Mouse (Mus musculus): ENCODE results near the gene Uchl3. TPM values are rescaled to one million over a fixed set of nuclear protein-coding genes. Genes with fewer than 3 reads are reported as not detected.
A peak's percentile ranks its signal among the peaks of the same experiment; 100 is the strongest.

The Uchl3 gene
- 10 to 100 TPM; 32.6 to 36.5 TPM for total RNA-seq (2021)
- long read RNA-seq, experiment 1, partial matches to known transcripts, result 0 of 63 reads
- long read RNA-seq, experiment 1, other reads (novel, unspliced or antisense), result 62 of 63 reads
- long read RNA-seq, experiment 2, partial matches to known transcripts, result 3 of 51 reads
- long read RNA-seq, experiment 2, other reads (novel, unspliced or antisense), result 46 of 51 reads

DNA sequence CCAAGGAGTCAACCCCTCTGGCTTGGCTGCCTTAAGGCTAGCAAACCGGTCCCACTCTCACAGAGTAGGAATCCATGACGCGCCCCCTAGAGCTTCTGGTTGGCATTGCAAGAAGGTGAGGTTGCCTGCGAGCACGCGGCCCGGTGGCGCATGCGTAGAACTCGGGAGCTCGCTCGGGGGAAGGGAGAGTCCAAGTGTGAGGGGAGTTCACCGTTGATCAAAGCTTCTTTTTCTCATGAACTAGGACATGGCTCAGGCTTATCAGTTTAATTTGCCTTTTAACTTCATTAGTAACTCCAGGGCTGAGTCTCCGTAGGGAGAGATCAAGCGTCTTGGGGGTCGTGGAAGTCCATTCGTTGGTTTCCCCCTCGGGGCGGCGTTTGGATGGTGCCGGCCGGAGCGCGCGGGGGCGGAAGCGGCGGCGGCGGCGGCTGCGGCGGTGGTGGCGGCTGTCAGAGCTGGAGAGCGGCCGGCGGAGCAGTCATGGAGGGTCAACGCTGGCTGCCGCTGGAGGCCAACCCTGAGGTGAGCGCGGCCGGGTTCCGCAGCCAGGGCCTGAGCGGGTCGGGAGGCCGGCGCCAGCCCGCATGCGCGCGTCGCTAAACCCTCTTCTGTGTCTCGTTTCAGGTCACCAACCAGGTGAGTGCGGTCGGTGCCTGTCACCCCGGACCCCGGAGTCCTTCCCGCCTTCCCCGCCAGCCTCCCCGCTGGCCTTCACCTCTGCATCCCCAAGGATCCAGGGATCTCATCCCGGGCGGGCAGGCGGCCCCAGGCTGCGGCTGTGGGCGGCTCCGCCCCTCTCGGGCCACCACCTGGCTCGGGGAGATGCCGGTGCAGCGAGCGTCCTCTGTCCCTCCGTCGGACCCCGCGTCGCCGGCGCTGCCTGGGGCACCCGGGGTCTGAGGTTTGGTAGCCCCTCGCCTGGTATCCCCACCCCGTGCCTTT, at the start of gene Uchl3:
Uchl3 (plus strand) TSS at position 387 of the 945 bp plus-strand sequence.
- peak; percentile 97 for DNase-seq (ENCODE audit: low spot score in 2 of 2)

DNA sequence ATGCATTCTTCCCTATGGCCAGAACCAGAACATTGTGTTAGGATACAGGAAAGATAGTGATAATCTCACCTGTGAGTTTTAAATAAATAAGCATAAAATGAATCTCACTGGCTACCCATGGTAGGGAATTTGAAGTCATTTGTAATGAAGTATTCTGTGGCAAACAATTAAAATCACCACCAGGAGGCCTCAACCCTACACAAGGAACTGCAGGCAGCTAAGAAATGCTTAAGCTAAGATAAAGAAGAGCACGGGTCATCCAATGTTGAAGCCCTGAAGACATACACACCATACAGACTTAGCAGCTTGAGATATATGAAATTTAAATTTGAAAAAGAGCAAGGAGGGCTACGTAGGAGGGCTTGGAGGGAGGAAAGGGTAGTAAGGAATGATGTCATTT, 47.9 kb upstream of the Uchl3 start:
- DNase-seq (ENCODE audit: low spot score in 2 of 2), result no peak

DNA sequence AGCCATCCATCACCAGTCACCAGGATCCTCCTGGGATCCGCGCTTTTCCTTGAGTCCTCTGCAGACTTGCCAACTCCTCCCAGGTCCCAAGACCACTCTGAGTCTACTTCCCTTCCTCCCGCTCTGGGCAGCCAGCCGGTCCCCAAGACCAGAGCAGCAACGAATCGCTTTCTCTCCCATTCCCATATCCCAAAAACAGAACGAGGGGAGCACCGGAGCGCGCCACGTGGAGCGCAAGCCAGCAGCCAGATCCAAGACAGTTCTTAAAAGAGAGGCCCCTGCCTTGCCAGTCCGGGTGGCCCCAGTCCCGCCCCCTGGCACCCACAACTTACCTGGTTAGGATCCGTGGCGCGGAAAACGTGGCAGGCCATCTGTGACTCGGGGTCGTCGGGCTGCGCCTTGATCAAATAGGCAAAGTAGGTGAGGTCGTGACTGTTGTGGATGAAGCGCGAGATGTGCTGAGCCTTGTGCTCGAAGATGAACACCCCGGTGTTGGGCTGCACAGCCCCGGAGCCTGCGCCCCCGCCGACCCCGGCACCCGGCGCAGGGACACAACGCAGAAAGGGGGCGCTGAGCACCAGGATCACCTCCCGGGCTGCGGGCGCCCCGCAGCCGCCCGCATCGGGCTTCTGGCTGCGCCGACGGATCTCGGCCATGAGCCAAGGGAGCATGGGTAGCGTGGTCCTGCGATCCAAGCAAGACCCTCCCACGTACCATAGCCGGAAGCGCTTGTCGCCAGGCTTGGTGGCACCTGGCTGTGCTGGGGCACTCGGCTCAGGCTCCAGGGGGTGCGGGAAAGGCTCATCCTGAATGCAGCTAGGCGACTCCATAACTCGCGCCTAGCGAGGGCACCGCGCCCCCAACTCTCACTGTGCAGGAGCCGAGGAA, 45.9 kb upstream of the Uchl3 start:
- peak; percentile 21 to 24 for DNase-seq (ENCODE audit: low spot score in 2 of 2)

DNA sequence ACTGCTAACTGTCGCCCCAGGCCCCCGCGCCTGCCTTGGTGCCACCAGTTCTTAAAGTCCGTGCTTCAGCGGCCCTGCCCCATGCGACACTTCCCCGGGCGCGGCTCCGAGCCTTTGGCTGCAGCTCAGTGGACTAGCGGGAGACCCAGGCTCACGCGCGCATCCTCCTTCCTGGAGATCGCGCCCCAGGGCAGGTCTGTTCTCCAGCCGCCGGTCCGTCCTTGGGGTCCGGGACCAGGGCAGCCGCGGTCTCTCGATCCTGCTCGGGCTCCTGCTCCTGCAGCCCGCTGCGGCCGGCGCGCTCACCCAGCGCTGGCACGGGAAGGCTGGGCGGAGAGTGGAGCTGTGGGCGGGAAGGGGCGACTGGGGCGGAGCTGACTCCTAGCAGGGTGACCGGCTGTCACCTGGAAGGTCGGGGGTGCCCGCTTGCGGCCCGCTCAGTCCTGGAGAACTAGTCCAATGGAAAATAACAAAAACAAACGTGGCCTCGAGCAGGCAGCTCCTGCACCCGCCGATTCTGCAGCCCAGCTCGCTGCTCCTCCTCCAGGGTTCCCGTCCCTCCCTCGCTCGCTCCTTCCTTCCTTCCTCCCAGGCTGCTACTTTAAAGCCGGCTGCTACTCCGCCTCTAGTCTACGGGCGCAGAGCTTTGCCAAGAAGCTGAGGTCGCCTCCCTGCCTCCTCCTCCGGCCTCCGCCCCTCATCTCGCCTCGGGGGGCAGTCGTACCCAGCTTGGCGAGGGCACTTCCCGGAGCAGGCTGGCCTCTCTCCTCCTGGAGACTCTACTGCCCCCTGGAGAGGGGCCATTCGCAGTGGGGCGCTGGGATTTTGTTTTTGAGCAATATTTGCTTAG, 45.0 kb upstream of the Uchl3 start, which contains the start of gene Tbc1d4:
Tbc1d4 (minus strand) TSS at position 673 of the 850 bp plus-strand sequence.
- DNase-seq (ENCODE audit: low spot score in 2 of 2), result peak; percentile 57 to 73

DNA sequence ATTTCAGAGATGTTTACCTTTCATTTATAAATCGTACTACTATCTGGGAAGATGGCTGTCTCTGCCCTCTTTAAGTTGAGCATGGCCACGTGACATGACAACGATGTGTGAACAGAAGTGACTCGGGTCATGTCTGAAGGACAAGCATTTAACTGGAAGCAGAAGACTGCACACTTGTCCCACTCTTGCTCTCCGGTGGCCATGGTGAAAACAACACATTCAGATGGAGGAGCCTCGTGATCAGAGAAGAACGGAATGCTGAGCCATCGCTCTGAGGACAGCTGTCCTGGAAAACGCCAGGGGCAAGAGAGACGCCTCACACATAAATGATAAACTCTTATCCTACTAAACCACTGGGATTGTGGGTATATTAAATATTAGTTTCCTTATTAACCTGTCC, 43.1 kb upstream of the Uchl3 start:
- DNase-seq (ENCODE audit: low spot score in 2 of 2), result no peak

DNA sequence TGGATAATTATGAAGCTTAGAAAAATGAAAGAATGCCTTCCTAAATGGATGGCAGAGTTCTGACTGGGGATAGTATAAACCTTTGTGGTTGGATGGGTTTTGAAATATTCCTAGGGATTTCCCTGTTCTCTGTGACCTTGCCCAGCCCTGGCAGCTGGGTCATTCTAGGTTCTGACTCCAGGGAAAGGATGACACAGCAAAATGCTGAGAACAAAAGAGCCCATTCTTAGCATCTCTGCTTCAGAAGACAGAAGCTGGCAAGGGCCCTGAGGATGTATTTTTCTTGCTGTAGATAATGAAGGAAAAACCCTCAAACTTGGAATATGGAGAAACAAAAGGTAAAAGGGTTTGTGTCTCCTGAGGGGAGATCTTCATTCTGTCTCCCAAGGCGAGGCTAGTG, 40.6 kb upstream of the Uchl3 start:
- no peak for DNase-seq (ENCODE audit: low spot score in 2 of 2)

DNA sequence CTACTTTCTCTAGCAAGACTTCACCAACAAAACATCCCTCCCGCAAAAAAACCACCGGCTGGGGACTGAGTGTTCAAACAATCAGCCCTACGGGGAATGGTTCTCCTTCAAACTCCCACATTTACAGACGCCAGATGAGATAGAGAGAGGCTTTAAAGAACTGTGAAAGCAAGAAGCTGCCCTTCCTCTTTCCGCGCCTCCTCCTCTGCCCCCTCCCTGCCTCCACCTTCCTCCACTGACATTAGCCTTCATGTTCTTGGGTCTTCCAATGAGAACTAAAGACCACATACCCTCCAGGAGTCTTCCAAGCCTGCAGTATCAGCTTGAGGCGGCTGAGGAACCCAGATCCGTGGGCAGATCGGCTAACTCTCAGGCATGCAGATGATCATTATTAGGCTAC, 37.6 kb upstream of the Uchl3 start:
- no peak for DNase-seq (ENCODE audit: low spot score in 2 of 2)

DNA sequence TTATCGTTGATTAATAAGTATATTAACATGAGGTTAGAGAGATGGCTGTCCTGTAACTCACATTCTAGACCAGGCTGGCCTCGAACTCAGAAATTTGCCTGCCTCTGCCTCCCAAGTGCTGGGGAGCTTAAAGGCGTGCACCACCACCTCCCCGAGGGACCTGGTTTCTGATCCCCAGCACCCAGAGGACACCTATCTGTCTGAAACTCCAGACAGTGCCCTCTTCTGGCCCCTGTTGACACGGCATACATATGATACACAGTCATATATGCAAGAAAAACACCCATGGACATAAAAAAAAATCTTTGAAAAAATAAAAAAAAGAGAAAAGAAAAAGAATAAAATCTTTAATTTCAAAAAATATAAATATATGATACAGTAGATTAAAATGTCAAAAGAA, 36.1 kb upstream of the Uchl3 start:
- no peak for DNase-seq (ENCODE audit: low spot score in 2 of 2)

DNA sequence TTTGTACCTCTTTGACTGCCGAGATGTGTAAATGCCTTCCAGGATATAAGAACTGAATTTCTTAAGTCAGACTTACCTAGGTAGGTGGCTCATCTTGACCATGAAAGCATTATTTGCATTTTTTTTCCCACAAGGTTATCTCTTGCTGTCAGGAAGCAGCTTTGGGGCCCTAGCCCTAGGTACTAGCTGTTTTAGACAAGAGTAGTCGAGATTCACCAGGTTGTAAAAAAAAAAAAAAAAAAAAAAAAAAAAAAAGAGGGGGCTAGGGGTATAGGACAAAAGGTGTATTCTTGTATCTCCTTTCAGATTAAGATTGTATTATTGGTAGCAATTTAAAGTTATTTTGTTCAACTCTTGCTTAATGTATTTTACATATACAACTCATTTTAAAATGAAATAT, 23.2 kb upstream of the Uchl3 start:
- DNase-seq (ENCODE audit: low spot score in 2 of 2), result no peak

DNA sequence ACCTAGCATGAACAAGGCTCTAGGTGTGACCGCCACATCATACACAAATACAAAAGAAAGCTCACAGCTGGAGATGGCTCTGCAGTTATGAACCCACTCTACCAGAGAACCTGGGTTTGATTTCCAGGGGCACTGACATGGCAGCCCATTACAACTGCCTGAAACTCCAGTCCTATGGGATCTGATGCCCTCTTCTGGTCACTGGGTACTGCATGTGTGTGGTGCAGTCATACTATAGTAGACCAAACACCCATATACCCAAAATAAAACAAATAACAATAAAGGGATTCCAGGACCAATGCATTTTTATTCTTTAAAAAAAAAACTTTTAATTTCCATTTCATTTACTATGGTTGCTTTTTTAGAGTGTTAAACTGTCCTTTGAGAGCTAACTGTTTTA, 18.0 kb upstream of the Uchl3 start:
- no peak for DNase-seq (ENCODE audit: low spot score in 2 of 2)

DNA sequence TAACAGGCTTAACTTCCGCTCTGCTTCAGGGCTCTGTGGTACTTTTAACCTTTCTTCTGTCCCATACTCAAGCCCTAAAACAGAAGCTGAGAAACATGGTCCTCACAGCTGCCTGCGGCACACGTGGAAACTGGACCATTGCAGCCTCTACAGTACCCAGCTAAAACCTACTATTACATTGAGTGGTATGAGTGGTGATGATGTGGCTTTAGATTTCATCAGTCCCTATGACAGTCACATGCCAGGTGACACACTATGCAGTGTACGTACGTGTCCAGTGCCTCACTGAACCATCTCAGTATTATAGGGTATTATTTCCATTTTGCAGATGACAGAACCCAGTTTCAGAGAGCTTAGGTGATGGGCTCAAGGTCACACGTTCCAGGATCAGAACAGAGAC, 16.4 kb upstream of the Uchl3 start:
- no peak for DNase-seq (ENCODE audit: low spot score in 2 of 2)

DNA sequence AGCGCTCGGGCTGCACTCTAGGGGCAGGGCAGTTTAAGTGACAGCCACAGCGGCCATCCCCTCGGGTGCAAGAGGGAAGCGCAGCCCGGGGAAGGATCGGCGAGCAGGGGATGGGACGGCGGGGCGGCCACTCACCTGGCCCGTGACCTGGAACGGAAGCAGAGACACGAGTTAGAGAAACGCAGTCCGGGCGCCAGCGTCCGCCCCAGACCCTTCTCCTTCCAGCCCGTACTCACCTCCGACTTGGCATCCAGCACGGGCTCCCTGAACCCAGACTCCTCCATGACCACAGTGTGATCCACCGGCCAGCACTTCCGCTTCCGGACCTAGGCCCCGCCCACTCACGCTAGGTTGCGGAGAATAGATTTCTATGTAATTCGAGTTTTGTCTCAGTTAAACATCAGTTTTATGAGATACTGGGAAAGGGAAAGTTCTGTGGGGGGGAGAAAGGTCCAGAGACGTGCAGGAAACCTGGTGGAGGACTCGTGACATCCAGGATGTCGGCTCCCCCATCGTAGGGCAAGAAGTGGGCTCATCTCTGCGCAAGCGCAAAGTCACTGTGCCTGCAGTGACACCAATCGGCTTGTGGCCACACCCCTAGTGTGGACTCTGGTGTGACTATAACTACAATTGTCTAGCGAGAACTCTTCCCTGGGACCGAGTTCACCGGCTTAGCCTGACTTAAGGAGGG, 13.5 kb upstream of the Uchl3 start, which contains the start of gene Commd6:
Commd6 (minus strand) TSS at position 534 of the 691 bp plus-strand sequence.
- DNase-seq (ENCODE audit: low spot score in 2 of 2), result peak; percentile 54 to 89

DNA sequence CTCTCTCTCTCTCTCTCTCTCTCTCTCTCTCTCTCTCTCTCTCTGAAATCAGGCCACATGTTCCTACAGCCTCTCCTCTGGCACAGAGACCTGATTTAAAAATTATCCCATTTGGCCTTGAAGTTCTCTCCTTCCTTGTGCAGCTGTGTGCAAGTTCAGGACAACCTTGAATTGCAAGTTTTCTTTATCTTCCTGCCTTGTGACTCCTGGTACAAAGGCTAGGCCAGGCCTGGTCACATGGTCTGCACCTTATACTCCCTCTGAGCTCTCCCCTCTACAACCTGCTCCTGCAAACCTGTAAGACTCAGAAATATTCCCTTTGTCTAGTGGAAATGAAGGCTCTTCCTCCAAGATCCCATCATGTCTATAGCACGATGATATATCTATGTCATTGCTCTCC, 8.8 kb upstream of the Uchl3 start:
- DNase-seq (ENCODE audit: low spot score in 2 of 2), result no peak

DNA sequence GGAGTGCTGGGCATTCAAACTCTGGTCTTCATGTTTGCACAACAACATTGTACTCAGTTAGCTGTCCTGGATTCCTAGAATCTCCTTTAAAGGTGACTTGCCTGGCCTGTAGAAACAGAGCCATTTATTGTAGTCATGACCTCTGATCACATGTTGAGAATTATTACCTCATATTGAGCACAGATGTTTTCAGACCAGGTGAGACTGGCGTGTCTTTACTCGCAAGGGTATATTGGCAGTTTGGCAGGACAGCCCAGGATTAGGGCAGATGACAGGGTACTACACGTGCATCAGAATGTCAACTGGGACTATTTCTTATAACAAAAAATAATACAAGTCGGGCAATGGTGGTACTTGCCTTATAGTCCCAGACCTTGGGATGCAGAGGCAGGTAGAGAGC, 3.2 kb upstream of the Uchl3 start:
- DNase-seq (ENCODE audit: low spot score in 2 of 2), result no peak

DNA sequence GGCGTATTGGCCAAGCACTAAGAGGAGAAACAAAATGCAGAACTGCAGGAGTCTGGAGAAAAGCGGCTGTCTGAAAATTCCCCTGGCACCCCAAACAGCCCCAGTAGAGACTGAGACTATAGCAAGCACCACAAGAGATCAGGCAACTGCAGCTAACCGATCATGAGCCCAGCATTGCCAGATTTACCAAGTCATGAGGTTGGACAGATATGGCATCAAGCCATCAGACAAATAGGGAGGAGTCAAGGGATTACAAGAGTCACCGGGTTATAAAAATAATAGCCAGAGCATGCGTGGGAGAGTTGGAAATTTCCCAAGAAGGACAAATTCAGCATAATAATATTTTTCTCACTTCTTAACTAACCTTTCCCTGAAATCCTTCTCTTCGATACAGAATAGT, 1.2 kb upstream of the Uchl3 start:
- no peak for DNase-seq (ENCODE audit: low spot score in 2 of 2)

DNA sequence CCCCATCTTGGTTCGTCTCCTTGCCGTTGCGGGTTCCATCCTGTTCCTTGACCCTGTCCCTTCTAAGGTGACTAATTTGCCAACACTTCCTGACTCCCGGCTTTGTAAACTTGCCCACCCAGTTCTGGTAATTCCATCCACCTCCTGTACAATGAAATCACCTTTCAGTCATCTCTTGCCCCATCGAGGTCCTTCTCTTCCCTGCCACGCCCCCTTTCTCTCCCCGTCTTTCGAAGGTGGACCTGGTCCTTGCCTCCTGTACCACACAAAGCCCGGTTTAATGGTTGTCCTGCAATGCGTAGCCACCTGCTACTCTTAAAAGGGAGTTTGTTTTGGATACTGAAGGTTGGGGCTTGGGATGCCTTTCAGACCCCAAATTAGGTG, 751 bp downstream of the Uchl3 start:
- no peak for DNase-seq (ENCODE audit: low spot score in 2 of 2)

DNA sequence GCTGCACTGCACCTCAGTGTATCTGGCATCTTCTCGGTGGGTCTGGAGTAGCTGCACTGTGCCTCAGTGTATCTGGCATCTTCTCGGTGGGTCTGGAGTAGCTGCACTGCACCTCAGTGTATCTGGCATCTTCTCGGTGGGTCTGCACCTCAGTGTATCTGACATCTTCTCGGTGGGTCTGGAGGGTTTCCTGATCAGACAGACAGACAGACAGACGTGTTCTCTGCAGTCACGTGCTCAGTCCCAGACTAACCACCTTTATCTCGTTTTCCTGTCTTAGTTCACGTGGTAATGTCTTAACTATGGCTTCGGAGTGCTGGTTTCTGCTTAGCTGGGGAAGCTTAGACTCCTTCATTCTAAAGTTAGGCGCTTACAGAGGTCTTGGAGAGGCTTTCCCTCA, 2.5 kb downstream of the Uchl3 start:
- no peak for DNase-seq (ENCODE audit: low spot score in 2 of 2)

DNA sequence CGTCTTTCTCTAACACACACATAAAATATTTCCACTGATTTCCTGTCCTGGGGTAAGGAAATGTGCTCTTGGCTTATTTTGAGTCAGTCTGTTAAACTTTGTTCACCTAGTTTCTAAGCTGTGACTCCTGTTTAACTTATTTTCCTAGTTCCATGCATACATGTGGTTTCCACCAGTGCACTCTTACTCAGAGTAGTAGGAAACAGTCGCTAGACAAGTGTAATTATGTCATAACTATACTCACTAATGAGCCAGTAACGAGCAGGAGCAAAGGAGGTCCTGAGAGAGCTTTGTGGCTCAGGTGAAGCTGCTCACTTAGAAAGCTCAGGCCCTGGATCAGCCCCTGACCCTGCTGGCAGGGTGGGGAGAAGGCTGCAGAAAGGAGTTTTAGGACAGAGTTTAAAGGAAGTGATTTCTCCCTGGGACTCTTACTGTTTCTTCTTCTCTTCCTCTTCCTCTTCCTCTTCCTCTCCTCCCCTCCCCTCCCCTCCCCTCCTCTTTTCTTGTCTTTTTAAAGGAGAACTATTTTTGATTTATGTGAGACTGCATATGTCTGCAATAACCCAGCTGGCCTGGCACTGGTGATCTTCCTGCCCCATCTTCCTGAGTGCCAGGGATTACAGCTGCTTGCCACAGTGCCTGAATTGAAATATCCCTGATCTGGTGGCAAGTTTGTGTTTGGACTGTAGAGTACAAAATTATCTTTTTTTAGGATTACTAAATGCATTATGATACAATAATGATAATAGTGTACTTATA, 8.1 kb downstream of the Uchl3 start:
- no peak for DNase-seq (ENCODE audit: low spot score in 2 of 2)

DNA sequence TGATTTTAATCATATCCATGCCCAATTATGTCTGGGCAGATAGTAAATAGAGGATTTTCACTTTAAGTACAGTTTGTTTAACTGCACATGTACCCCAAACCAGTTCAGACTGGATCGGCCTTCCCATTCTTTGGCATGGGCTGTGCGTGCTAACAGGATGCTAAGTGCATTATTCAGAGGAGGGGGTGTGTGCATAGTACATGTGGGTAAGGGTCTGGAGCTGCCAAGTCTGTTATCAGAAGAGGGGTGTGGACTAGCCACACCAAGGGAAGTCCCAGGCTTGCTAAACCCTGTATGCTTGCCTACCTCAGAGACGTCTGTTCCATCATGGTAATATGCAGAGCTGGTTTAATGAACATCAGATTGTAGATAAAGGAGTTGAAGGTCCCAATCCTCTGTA, 10.5 kb downstream of the Uchl3 start:
- no peak for DNase-seq (ENCODE audit: low spot score in 2 of 2)
